Mouse (Mus musculus): ENCODE measurements around the gene Dkkl1.

DNA sequence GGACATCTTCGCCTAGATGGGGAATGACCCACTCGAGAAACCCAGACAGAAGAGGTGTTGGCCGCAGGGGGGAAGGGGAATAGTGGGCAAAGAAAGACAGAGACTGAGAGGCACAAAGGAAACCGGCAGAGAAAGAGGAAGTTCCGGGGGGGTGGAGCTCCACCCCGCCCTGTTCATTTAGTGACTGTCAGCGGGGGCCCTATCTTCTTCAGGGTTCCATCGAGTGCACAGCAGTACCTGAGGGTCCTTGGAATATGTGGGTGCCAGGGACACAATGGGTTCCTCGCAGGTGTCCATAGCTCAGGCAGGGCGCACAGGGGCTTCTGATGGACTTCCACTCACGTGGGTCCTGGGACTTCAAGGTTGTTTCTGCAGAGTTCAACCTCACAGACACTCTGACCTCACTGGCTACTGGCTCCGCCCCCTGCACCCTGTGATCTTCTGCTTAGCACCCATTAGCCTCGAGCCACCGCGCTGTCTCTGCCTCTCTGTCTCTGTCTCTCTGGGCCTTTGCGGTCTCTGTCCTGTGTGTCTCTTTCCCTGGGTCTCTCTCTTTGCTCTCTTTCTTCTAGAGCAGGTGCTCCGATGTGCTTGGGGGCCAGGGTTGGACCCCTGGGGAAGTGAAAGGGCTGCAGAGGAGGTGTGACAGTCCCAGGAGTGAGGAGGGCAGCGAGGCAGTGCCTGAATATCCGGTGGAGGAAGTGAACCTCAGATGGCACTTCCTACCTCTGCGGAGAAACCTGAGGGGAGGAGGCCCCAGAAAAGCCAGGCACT, 27.0 kb upstream of the Dkkl1 start, which contains the start of gene Cd37:
- TF ChIP-seq CTCF (IDR thresholded peaks at IDR 0.05; ENCODE audit: extremely low read depth, insufficient read depth, insufficient read length, insufficient replicate concordance) (no peak), POLR2A (IDR thresholded peaks at IDR 0.05; ENCODE audit: low read depth, low read length) (peak; percentile 66)
